Mouse (Mus musculus) megakaryocyte, embryonic 14.5 days (primary cell): ENCODE data around the gene Rnf32. TPM values are rescaled to one million over a fixed set of nuclear protein-coding genes. Genes with fewer than 3 reads are reported as not detected.

Experiments
- H3K27me3 ChIP-seq: replicated peaks from 2 replicates; pipeline ENCODE3; 2012; ENCODE audit warnings: inconsistent platforms
- H3K36me3 ChIP-seq: replicated peaks from 2 replicates; pipeline ENCODE3; 2012; ENCODE audit warnings: low read length, inconsistent platforms, mixed read lengths
- H3K4me1 ChIP-seq: 2 replicates; pipeline ENCODE4 v1.6.1; 2012; ENCODE audit warnings: inconsistent platforms
- H3K4me3 ChIP-seq: replicated peaks from 2 replicates; pipeline ENCODE3; 2012; ENCODE audit warnings: moderate library complexity, mild to moderate bottlenecking, inconsistent platforms
- H3K9me3 ChIP-seq: 2 replicates; pipeline ENCODE4 v1.6.1; 2012; ENCODE audit warnings: inconsistent platforms
- FLI1 ChIP-seq: IDR thresholded peaks from 2 replicates; pipeline ENCODE4 v1.6.1; 2012; ENCODE audit warnings: low read length, inconsistent platforms, mixed read lengths
- GATA1 ChIP-seq: IDR thresholded peaks from 3 replicates; pipeline ENCODE4 v1.6.1; 2012; ENCODE audit warnings: mixed read lengths, low read length, inconsistent platforms, borderline replicate concordance
- polyA plus RNA-seq: library from polyadenylated mRNA; stranded (reverse); fragments of >175 nt; gene quantifications from 2 replicates; pipeline ENCODE4 v1.2.3, GENCODE M21; 2012; ENCODE audit warnings: low replicate concordance; ENCODE audit not compliant: insufficient read depth

Rnf32 gene
- polyA plus RNA-seq, 1 experiment: not detected

- Histone ChIP-seq H3K4me1 (peaks cover 15% of the 10 kb centered on the region), H3K27me3 (peaks cover 35% of the 10 kb centered on the region), H3K9me3 (0 out of 2 replicates have a peak, but pooled peaks cover 4% of the 10 kb centered on the region), H3K36me3 (no peaks in the 10 kb centered on the region), H3K4me3 (no peak overlapping the region)
- TF ChIP-seq FLI1 (no peak), GATA1 (no peak)
Observed at GRCm38 (mm10) chr5:29198960-29199488, 3.2 kb downstream of the Rnf32 start.

- no peak overlapping the region for H3K4me3 ChIP-seq
- H3K27me3 ChIP-seq: peaks cover 33% of the 10 kb centered on the region
- H3K9me3 ChIP-seq: 0 out of 2 replicates have a peak, but pooled peaks cover 4% of the 10 kb centered on the region
- H3K4me1 ChIP-seq: peaks cover 15% of the 10 kb centered on the region
- TF ChIP-seq GATA1 (no peak), FLI1 (no peak)
- no peaks in the 10 kb centered on the region for H3K36me3 ChIP-seq
Observed at GRCm38 (mm10) chr5:29199868-29200267, 4.1 kb downstream of the Rnf32 start.

DNA sequence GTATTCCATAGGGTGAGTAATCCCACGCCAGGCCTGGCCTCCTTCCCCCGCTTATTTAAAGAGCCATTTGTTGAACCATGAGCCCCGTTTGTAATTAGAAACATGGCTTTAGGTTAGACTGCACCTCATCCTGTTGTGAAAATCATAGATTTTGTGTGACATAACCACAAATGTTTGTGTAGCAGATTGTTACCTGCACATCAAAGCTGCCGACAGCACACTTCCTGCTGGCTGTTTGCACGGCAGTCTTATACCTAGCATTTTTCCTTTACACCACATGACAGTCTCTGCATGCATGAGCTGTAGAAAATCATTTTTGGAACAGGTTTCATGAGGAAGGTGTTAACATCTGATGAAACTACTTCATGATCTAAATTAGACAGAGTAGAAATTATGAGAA lies 9.9 kb downstream of the Rnf32 start:
- Histone ChIP-seq H3K36me3 (no peaks in the 10 kb centered on the region), H3K4me1 (no peaks in the 10 kb centered on the region), H3K9me3 (no peaks in the 10 kb centered on the region), H3K27me3 (no peaks in the 10 kb centered on the region), H3K4me3 (no peak overlapping the region)
- TF ChIP-seq FLI1 (no peak), GATA1 (no peak)

GRCm38 (mm10) chr5:29211980-29212555 lies 16.3 kb downstream of the Rnf32 start:
- H3K4me1 ChIP-seq: no peaks in the 10 kb centered on the region
- H3K27me3 ChIP-seq: no peaks in the 10 kb centered on the region
- no peaks in the 10 kb centered on the region for H3K36me3 ChIP-seq
- H3K4me3 ChIP-seq: no peak overlapping the region
- H3K9me3 ChIP-seq: no peaks in the 10 kb centered on the region
- TF ChIP-seq GATA1 (no peak), FLI1 (no peak)

GRCm38 (mm10) chr5:29217997-29218396 lies 22.2 kb downstream of the Rnf32 start:
- no peaks in the 10 kb centered on the region for H3K9me3 ChIP-seq
- H3K36me3 ChIP-seq: no peaks in the 10 kb centered on the region
- no peaks in the 10 kb centered on the region for H3K4me1 ChIP-seq
- TF ChIP-seq FLI1 (no peak), GATA1 (no peak)
- H3K4me3 ChIP-seq: no peak overlapping the region
- peaks cover 2% of the 10 kb centered on the region for H3K27me3 ChIP-seq

DNA sequence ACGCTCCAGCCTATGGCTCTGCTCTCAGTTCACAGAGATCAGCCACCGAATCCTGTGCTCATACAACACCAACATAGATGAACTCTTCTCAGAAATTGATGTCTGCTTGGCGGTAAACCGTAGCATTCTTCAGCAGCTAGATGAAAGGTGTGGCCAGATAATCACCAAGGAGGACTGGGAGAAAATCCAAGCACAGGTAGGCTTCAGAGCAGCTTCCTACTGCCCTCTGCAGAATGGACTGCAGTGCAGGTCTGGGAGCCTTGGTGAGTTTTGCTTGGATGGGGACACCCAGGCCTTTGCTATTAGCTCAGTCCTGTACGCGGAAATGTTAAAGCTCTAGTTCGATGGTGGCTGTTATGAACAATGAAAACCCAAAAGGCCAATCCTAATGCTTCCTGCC lies 28.3 kb downstream of the Rnf32 start:
- H3K4me3 ChIP-seq: no peak overlapping the region
- H3K9me3 ChIP-seq: no peaks in the 10 kb centered on the region
- TF ChIP-seq FLI1 (no peak), GATA1 (no peak)
- H3K36me3 ChIP-seq: no peaks in the 10 kb centered on the region
- H3K4me1 ChIP-seq: no peaks in the 10 kb centered on the region
- peaks cover 2% of the 10 kb centered on the region for H3K27me3 ChIP-seq

- TF ChIP-seq FLI1: no peak
- no peak for TF ChIP-seq GATA1
- Histone ChIP-seq H3K4me3 (no peak overlapping the region), H3K27me3 (no peaks in the 10 kb centered on the region), H3K4me1 (no peaks in the 10 kb centered on the region), H3K36me3 (no peaks in the 10 kb centered on the region), H3K9me3 (no peaks in the 10 kb centered on the region)
Observed at GRCm38 (mm10) chr5:29230481-29230880, 34.7 kb downstream of the Rnf32 start.

DNA sequence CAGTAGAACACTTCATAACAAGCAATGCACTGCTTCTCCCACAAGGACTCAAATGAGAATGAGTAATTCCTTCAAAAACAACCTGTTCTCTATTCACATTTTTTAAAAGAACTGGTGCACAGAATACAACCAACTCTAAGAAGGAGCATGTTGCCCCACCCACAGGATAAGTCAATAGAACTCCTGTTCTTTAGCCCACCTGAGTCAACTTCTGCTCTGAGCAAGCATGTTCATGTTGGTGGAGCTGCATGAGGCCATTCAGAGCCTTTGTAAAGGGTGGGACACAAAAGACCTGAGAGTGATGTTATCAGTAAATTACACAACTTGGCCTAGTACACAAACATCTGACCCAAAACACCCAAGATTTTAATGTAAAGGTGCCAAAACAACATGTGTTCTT lies 42.6 kb downstream of the Rnf32 start:
- Histone ChIP-seq H3K27me3 (no peaks in the 10 kb centered on the region), H3K36me3 (no peaks in the 10 kb centered on the region), H3K4me1 (no peaks in the 10 kb centered on the region), H3K4me3 (no peak overlapping the region), H3K9me3 (no peaks in the 10 kb centered on the region)
- TF ChIP-seq FLI1: no peak
- no peak for TF ChIP-seq GATA1

DNA sequence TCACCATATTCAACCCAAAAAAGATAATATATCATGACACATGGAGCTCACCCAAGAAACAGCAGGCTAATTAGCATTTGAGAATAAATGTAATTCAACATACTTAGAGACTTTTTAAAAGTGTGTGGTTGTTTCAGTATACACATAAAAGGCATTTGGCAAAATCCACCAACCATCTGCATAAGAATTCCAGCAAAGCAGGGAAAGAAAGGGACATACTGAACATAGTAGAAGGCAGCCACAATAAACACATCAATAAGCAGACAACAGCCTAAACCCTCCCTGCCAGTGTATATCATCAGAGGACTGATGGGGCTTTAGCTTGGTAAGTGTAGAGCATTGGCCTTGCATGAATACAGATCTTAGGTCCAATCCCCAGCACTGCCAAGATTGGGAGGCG lies 49.0 kb downstream of the Rnf32 start:
- H3K27me3 ChIP-seq: no peaks in the 10 kb centered on the region
- no peaks in the 10 kb centered on the region for H3K4me1 ChIP-seq
- no peak for TF ChIP-seq GATA1
- no peak for TF ChIP-seq FLI1
- no peak overlapping the region for H3K4me3 ChIP-seq
- H3K36me3 ChIP-seq: no peaks in the 10 kb centered on the region
- no peaks in the 10 kb centered on the region for H3K9me3 ChIP-seq

GRCm38 (mm10) chr5:29250795-29251495 lies 55.2 kb downstream of the Rnf32 start:
- Histone ChIP-seq H3K36me3 (no peaks in the 10 kb centered on the region), H3K9me3 (no peaks in the 10 kb centered on the region), H3K4me3 (no peak overlapping the region), H3K4me1 (no peaks in the 10 kb centered on the region), H3K27me3 (no peaks in the 10 kb centered on the region)
- no peak for TF ChIP-seq GATA1
- TF ChIP-seq FLI1: no peak

- H3K27me3 ChIP-seq: no peaks in the 10 kb centered on the region
- H3K36me3 ChIP-seq: no peaks in the 10 kb centered on the region
- TF ChIP-seq GATA1 (no peak), FLI1 (no peak)
- H3K4me3 ChIP-seq: no peak overlapping the region
- no peaks in the 10 kb centered on the region for H3K9me3 ChIP-seq
- no peaks in the 10 kb centered on the region for H3K4me1 ChIP-seq
Observed at GRCm38 (mm10) chr5:29251496-29251873, 55.7 kb downstream of the Rnf32 start.
